Mouse (Mus musculus) midbrain, embryonic 15.5 days (tissue): ENCODE results near the gene Gm29735. TPM values are rescaled to one million over a fixed set of nuclear protein-coding genes. Genes with fewer than 3 reads are reported as not detected.
"Not testable (repeated sequence)": the region's sequence is repeated elsewhere in the genome, so short reads cannot be mapped to it uniquely, and the experiment has no call there.

Experiments used
- ATAC-seq: fragments of 200-750 bp; cut with Nextera tagmentation; replicated peaks from 2 replicates; pipeline ENCODE4 v1.8.0; 2017; ENCODE audit warnings: moderate TSS enrichment
- H3K27ac ChIP-seq: fragments of 300-500 bp; sonication (generic); 2 replicates; pipeline ENCODE4 v1.5.1; 2015; ENCODE audit warnings: mild to moderate bottlenecking, inconsistent platforms
- H3K27me3 ChIP-seq: fragments of 300-500 bp; sonication (generic); replicated peaks from 2 replicates; pipeline ENCODE4 v1.6.1; 2015; ENCODE audit warnings: inconsistent platforms
- H3K36me3 ChIP-seq: fragments of 300-500 bp; sonication (generic); replicated peaks from 2 replicates; pipeline ENCODE4 v1.6.1; 2015; ENCODE audit warnings: inconsistent platforms
- H3K4me1 ChIP-seq: fragments of 300-500 bp; sonication (generic); 2 replicates; pipeline ENCODE4 v1.6.1; 2015; ENCODE audit warnings: inconsistent platforms
- H3K4me2 ChIP-seq: fragments of 300-500 bp; sonication (generic); 2 replicates; pipeline ENCODE4 v1.6.1; 2015; ENCODE audit warnings: inconsistent platforms, mild to moderate bottlenecking, moderate library complexity
- H3K4me3 ChIP-seq: fragments of 300-500 bp; sonication (generic); 2 replicates; pipeline ENCODE4 v1.5.1; 2015; ENCODE audit warnings: mild to moderate bottlenecking, inconsistent platforms
- H3K9ac ChIP-seq: fragments of 300-500 bp; sonication (generic); 2 replicates; pipeline ENCODE4 v1.6.1; 2015; ENCODE audit warnings: mild to moderate bottlenecking, inconsistent platforms
- H3K9me3 ChIP-seq: fragments of 300-500 bp; sonication (generic); 2 replicates; pipeline ENCODE4 v1.6.1; 2016; ENCODE audit warnings: inconsistent platforms
- WGBS: fragments of 180-500 bp; shearing (Covaris S2); methylation state at CpG from one replicate; pipeline ENCODE4 v1.1.7; 2015; ENCODE audit warnings: mixed read lengths; 5-methylcytosine and 5-hydroxymethylcytosine counted together
- polyA plus RNA-seq: library from polyadenylated mRNA; unstranded; fragments of >200 nt; fragmentation: Nextera tagmentation; extraction: Ambion mirVana; gene quantifications from 2 replicates; pipeline ENCODE4 v1.2.1, GENCODE M21; 2015

Gene Gm29735
- polyA plus RNA-seq: not detected in 2 replicates

DNA sequence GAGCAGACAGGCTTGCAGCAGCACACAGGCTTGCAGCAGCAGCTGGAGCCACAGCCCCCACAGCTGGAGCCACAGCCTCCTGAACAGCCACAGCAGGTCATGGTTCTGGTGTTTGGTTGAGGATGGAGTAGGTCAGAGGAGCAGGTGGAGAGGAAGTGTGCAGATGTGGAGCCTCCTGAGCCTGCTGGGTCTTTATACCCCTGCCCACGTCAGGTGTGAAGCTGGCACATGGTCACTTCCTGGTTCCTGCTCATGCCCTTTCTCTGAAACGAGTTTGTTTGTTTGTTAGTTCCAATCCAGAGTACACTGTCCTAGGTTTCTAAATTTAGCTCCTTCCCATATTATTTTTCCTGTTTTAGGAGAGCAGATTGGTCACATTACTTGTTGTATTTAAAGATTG is at the start of gene Gm29735:
Gm29735 (minus strand) TSS at position 101 of the 400 bp plus-strand sequence.
- 55% methylated on average over 2 of the region's 2 CpGs for WGBS
- H3K4me1 ChIP-seq, H3K4me3 ChIP-seq, ATAC-seq, H3K36me3 ChIP-seq, H3K9ac ChIP-seq, H3K27me3 ChIP-seq, H3K4me2 ChIP-seq, H3K9me3 ChIP-seq, H3K27ac ChIP-seq: not testable (repeated sequence)

DNA sequence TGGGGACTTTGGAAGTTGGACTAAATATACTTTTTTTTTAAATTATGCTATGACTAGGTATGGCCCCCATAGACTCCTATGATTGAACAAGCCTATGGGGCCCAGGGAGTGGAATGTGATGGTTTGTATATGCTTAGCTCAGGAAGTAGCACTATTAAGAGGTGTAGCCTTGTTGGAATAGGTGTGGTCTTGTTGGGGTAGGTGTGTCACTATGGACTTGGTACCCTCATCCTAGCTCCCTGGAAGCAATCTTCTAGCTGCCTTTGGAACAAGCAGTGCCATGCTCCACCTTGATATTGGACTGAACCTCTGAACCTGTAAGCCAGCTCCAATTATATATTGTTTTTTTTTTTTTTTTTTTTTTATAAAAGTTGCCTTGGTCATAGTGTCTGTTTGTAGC is 48.6 kb upstream of the Gm29735 start:
- no peaks in the 10 kb centered on the region for H3K4me1 ChIP-seq
- ATAC-seq: no peak
- no peaks in the 10 kb centered on the region for H3K27me3 ChIP-seq
- H3K4me3 ChIP-seq: no peak overlapping the region
- H3K36me3 ChIP-seq: no peaks in the 10 kb centered on the region
- no peak overlapping the region for H3K9ac ChIP-seq
- H3K9me3 ChIP-seq: no peaks in the 10 kb centered on the region
- H3K4me2 ChIP-seq: no peak overlapping the region
- no peak overlapping the region for H3K27ac ChIP-seq

DNA sequence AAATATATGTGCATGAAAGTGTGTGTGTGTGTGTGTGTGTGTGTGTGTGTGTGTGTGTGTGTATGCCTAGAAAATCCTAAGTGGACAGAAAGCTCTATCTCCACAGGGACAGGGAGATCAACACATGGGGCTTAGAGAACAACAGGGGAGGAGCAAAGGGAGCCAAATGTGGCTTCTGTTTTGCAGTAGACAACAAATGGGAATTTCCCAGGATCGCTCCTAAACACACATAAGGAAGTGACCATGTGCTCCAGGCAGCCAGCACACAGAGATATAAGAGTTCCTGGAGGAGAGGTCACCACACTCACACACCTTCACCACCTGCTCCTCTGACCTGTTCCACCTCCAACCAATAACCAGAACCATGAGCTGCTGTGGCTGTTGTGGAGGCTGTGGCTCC is 44.2 kb upstream of the Gm29735 start, which contains the start of gene Krtap5-3:
Krtap5-3 (plus strand) TSS at position 301 of the 400 bp plus-strand sequence.
- Histone ChIP-seq H3K4me1 (no peaks in the 10 kb centered on the region), H3K9ac (no peak within 1 kb of the TSS), H3K36me3 (no peaks in the 10 kb centered on the region), H3K4me3 (no peak within 1 kb of the TSS), H3K27ac (no peak within 1 kb of the TSS), H3K9me3 (no peaks in the 10 kb centered on the region), H3K4me2 (no peak within 1 kb of the TSS), H3K27me3 (no peaks in the 10 kb centered on the region)
- whole genome bisulfite sequencing: 79% methylated on average over 1 of the region's 1 CpGs
- no peak for ATAC-seq

DNA sequence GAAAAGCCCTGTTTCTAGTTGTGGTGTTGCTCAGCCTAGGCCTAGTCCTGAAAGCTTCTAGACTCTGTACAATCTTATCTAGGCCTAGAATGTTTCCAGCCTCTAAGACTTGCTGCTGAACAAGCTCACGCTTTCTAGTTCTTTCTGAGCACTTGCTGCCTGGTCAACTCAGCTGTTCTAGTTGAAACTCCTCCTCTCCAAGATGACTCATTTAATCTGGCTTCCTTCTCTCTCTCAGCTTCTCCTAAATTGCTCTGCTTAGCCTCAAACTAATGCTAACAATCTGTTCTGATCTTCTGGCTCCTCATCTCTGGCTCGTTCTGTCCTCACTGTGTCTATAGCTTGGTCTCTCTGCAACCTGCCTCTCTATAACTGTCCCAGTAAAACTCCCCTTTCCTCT is 41.8 kb upstream of the Gm29735 start:
- no peak overlapping the region for H3K9ac ChIP-seq
- no peak overlapping the region for H3K4me3 ChIP-seq
- no peaks in the 10 kb centered on the region for H3K36me3 ChIP-seq
- no peak for ATAC-seq
- H3K4me1 ChIP-seq: no peaks in the 10 kb centered on the region
- no peak overlapping the region for H3K27ac ChIP-seq
- 86% methylated on average over 2 of the region's 2 CpGs for WGBS
- H3K27me3 ChIP-seq: no peaks in the 10 kb centered on the region
- H3K9me3 ChIP-seq: no peaks in the 10 kb centered on the region
- H3K4me2 ChIP-seq: no peak overlapping the region

DNA sequence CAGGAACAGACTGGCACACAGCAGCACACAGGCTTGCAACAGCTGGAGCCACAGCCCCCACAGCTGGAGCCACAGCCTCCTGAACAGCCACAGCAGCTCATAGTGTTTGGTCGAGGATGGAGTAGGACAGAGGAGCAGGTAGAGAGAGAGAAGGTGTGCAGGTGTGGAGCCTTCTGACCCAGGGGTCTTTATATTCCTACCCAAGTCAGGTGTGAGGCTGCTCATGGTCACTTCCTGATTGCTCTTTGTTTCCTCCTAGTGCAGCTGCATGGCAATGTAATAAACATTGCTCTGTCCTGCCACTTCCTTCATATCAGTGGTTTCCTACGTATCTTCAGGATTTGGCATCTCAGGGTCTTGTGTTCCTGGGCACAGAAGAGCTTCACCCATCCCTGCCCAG is 33.4 kb upstream of the Gm29735 start, which contains the start of gene Gm10153:
Gm10153 (minus strand) TSS at position 101 of the 400 bp plus-strand sequence.
- Histone ChIP-seq H3K4me3 (no peak within 1 kb of the TSS), H3K9ac (no peak within 1 kb of the TSS), H3K4me1 (no peaks in the 10 kb centered on the region), H3K27me3 (no peaks in the 10 kb centered on the region), H3K4me2 (no peak within 1 kb of the TSS), H3K9me3 (no peaks in the 10 kb centered on the region), H3K27ac (no peak within 1 kb of the TSS), H3K36me3 (no peaks in the 10 kb centered on the region)
- ATAC-seq: no peak
- WGBS: 44% methylated on average over 2 of the region's 2 CpGs

DNA sequence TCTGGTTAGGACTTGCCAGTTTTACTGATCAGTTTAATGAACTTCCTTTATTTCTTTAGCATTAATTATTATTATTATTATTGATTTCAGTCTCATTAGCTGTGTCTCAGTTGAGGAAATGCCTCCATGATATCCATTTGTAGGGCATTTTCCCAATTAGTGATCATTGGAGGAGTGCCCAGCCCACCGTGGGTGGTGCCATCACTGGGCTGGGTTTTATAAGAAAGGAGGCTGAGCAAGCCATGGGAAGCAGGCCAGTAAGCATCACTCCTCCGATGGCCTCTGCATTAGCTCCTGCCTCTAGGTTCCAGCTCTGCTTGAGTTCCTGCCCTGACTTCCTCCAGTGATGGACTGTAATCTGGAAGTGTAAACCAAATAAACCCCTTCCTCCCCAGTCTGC is 31.2 kb upstream of the Gm29735 start:
- H3K4me1 ChIP-seq: no peaks in the 10 kb centered on the region
- H3K27ac ChIP-seq: no peak overlapping the region
- no peak for ATAC-seq
- H3K9me3 ChIP-seq: no peaks in the 10 kb centered on the region
- no peak overlapping the region for H3K4me2 ChIP-seq
- no peaks in the 10 kb centered on the region for H3K36me3 ChIP-seq
- H3K4me3 ChIP-seq: no peak overlapping the region
- no peak overlapping the region for H3K9ac ChIP-seq
- H3K27me3 ChIP-seq: no peaks in the 10 kb centered on the region
- WGBS: 52% methylated on average over 2 of the region's 2 CpGs

DNA sequence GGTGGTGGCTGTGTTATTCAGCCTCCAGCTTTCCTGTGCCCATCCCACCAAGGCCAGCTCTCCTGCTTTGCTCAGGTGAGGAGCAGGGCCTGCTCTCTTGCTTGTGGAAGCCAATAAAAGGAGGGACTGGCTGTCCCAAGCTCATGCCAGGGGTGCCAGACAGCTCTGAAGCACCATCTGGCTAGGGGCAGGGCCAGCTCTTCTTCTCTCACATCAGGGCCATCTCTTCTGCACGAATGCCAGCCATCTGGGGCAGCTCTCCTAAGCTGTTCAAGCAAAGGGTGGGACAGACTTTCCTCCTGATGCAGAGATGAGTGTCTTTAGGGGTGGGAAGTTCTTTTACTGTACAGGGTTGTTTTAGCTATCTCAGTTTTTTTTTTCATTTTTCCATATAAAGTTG is 24.1 kb upstream of the Gm29735 start:
- no peak for ATAC-seq
- Histone ChIP-seq H3K4me1 (no peaks in the 10 kb centered on the region), H3K4me3 (no peak overlapping the region), H3K27me3 (no peaks in the 10 kb centered on the region), H3K9me3 (no peaks in the 10 kb centered on the region), H3K27ac (no peak overlapping the region), H3K9ac (no peak overlapping the region), H3K36me3 (no peaks in the 10 kb centered on the region), H3K4me2 (no peak overlapping the region)
- WGBS: 86% methylated on average over 1 of the region's 1 CpGs

DNA sequence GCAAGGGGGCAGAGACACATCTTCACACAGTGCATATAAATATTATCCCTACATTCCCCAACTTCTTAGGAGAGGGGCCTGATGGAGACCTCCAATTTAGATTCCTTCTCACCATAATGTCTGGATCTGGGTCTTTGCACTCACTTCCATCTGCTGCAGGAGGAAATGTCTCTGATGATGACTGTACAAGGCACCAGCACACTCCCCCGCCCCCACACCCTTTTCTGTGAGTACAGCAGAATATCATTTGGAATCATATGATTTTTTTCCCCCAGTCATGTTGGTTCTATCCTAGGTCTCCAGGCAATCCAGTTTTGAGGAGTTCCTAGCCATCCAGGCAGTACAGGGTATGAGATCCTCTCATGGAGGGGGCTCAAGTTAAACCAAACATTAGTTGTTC is 21.8 kb upstream of the Gm29735 start:
- 72% methylated on average over 1 of the region's 1 CpGs for WGBS
- Histone ChIP-seq H3K4me2 (no peak overlapping the region), H3K9me3 (no peaks in the 10 kb centered on the region), H3K9ac (no peak overlapping the region), H3K4me1 (no peaks in the 10 kb centered on the region), H3K4me3 (no peak overlapping the region), H3K36me3 (no peaks in the 10 kb centered on the region), H3K27ac (no peak overlapping the region), H3K27me3 (no peaks in the 10 kb centered on the region)
- no peak for ATAC-seq

DNA sequence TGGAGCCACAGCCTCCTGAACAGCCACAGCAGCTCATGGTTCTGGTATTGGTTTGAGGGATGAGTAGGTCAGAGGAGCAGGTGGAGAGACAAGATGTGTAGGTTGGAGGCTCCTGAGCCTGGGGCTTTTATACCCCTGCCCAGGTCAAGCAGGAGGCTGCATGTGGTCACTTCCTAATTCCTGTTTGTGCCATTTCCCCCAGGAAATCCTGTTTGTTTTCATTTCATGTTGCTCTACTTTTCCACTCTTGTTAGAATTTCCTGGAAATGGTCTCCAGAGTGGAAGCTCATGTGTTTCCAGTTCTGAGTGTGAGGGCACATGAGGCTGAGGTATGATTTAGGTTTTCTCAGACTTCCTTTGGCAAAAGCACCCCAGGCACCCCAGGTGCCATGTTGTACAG is 19.0 kb upstream of the Gm29735 start, which contains the start of gene Krtap5-2:
Krtap5-2 (minus strand) TSS at position 101 of the 400 bp plus-strand sequence.
- H3K4me3 ChIP-seq, H3K4me2 ChIP-seq, H3K9ac ChIP-seq, ATAC-seq, H3K9me3 ChIP-seq, H3K4me1 ChIP-seq, H3K36me3 ChIP-seq, H3K27ac ChIP-seq, H3K27me3 ChIP-seq: not testable (repeated sequence)

DNA sequence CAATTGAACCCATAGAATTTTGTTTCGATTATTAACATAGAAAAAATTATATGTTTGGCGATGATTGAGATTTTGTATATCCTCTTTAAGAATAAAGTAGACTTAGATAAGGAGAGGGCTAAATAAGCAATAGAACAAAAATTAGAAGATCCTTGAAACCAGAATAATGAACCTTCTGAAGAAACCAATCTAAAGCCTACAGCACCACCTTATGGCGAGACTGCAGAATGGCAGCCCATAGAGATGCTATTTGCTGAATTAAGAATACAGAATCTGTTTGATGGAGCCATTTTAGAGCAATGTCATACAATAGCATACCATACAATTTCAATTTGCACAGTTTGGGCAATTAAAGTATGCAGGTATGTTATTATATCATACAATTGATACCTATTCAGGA is 12.9 kb upstream of the Gm29735 start:
- 51% methylated on average over 3 of the region's 3 CpGs for WGBS
- no peaks in the 10 kb centered on the region for H3K36me3 ChIP-seq
- no peak overlapping the region for H3K4me3 ChIP-seq
- no peak overlapping the region for H3K4me2 ChIP-seq
- H3K9ac ChIP-seq: no peak overlapping the region
- no peaks in the 10 kb centered on the region for H3K9me3 ChIP-seq
- no peaks in the 10 kb centered on the region for H3K4me1 ChIP-seq
- ATAC-seq: no peak
- H3K27ac ChIP-seq: no peak overlapping the region
- no peaks in the 10 kb centered on the region for H3K27me3 ChIP-seq

DNA sequence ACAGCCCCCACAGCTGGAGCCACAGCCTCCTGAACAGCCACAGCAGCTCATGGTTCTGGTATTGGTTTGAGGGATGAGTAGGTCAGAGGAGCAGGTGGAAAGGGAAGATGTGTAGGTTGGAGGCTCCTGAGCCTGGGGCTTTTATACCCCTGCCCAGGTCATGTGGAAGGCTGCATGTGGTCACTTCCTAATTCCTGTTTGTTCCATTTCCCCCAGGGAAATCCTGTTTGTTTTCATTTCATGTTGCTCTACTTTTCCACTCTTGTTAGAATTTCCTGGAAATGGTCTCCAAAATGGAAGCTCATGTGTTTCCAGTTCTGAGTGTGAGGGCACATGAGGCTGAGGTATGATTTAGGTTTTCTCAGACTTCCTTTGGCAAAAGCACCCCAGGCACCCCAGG is 8.7 kb upstream of the Gm29735 start, which contains the start of gene Gm4553:
Gm4553 (minus strand) TSS at position 101 of the 400 bp plus-strand sequence.
- not testable (repeated sequence) for H3K4me2 ChIP-seq, H3K27me3 ChIP-seq, H3K4me1 ChIP-seq, ATAC-seq, H3K9me3 ChIP-seq, H3K4me3 ChIP-seq, H3K36me3 ChIP-seq, H3K27ac ChIP-seq, H3K9ac ChIP-seq

DNA sequence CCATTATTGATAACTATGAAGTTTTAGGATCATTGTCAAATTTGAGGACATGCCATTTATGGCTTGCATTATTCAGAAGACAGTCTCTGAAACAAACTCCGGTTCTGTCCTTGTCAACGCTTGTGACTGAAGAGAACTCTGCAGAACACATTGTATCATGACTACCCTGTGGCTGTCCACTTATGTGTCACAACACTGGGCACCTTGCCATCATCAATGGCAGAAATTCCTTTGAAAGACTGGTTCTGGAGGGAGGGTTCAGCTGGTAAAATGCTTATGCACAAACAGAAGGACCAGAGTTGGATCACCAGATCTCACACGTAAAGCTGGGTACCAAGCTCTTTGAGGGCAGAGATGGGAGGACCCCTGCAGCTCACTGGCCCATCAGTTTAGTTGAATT is 2.5 kb upstream of the Gm29735 start:
- H3K27ac ChIP-seq: no peak overlapping the region
- no peaks in the 10 kb centered on the region for H3K27me3 ChIP-seq
- no peaks in the 10 kb centered on the region for H3K4me1 ChIP-seq
- ATAC-seq: no peak
- H3K36me3 ChIP-seq: no peaks in the 10 kb centered on the region
- no peak overlapping the region for H3K4me2 ChIP-seq
- no peak overlapping the region for H3K4me3 ChIP-seq
- H3K9me3 ChIP-seq: no peaks in the 10 kb centered on the region
- WGBS: 96% methylated on average over 3 of the region's 3 CpGs
- H3K9ac ChIP-seq: no peak overlapping the region

DNA sequence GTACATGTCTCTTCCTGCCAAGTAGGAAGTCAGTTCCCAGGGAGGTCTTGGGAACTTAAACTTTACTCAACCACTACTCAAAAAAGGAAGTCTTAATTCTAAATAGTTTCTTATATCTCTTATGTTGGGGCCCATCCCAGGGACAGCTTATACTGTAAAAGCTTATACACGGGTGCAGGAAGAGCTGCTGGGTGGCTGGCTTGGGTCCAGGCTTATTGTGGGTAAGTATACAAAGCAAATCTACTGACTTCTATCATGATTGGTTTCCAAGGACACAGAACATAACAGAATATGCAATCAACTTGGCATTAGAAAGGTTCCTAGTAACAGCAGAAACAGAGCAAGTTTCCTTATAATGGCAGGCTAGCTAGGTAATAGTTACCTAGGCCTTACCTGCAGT is 1.6 kb downstream of the Gm29735 start:
- ATAC-seq: no peak
- WGBS: 65% methylated on average over 1 of the region's 1 CpGs
- H3K4me3 ChIP-seq: no peak overlapping the region

More for the DNA sequence above, 1.6 kb downstream of the Gm29735 start:
- no peaks in the 10 kb centered on the region for H3K36me3 ChIP-seq
- H3K4me1 ChIP-seq: no peaks in the 10 kb centered on the region
- H3K9ac ChIP-seq: no peak overlapping the region
- no peaks in the 10 kb centered on the region for H3K27me3 ChIP-seq
- H3K9me3 ChIP-seq: no peaks in the 10 kb centered on the region
- H3K4me2 ChIP-seq: no peak overlapping the region
- no peak overlapping the region for H3K27ac ChIP-seq
